Mouse (Mus musculus) forebrain, postnatal 0 days (tissue): ENCODE results near the gene Taf6. TPM values are rescaled to one million over a fixed set of nuclear protein-coding genes. Genes with fewer than 3 reads are reported as not detected.

Experiments used
- ATAC-seq: fragments of 200-750 bp; cut with Nextera tagmentation; 2 replicates; pipeline ENCODE4 v1.8.0; 2017; ENCODE audit warnings: mild to moderate bottlenecking, moderate library complexity
- DNase-seq: peaks from one replicate; pipeline ENCODE4 v3.0.0-alpha.2; 2015
- H3K27ac ChIP-seq: fragments of 300-500 bp; sonication (generic); 2 replicates; pipeline ENCODE4 v1.5.1; 2014; ENCODE audit warnings: low read depth, mild to moderate bottlenecking, antibody characterized with exemption, low read length, moderate library complexity, mixed read lengths
- H3K27me3 ChIP-seq: fragments of 300-500 bp; sonication (generic); 2 replicates; pipeline ENCODE4 v1.6.1; 2014; ENCODE audit warnings: mild to moderate bottlenecking, low read length, mixed read lengths; ENCODE audit not compliant: insufficient read depth
- H3K36me3 ChIP-seq: fragments of 300-500 bp; sonication (generic); 2 replicates; pipeline ENCODE4 v1.6.1; 2014; ENCODE audit warnings: mild to moderate bottlenecking, moderate library complexity; ENCODE audit not compliant: insufficient read depth
- H3K4me1 ChIP-seq: fragments of 300-500 bp; sonication (generic); 2 replicates; pipeline ENCODE4 v1.6.1; 2014; ENCODE audit warnings: antibody characterized with exemption; ENCODE audit not compliant: insufficient read depth
- H3K4me2 ChIP-seq: fragments of 300-500 bp; sonication (generic); 2 replicates; pipeline ENCODE4 v1.6.1; 2014; ENCODE audit warnings: low read depth, mild to moderate bottlenecking, moderate library complexity
- H3K4me3 ChIP-seq: fragments of 300-500 bp; sonication (generic); 2 replicates; pipeline ENCODE4 v1.5.1; 2014; ENCODE audit warnings: low read depth, low read length, mixed read lengths
- H3K9ac ChIP-seq: fragments of 300-500 bp; sonication (generic); 2 replicates; pipeline ENCODE4 v1.6.1; 2014; ENCODE audit warnings: mild to moderate bottlenecking
- H3K9me3 ChIP-seq: fragments of 300-500 bp; sonication (generic); 2 replicates; pipeline ENCODE4 v1.6.1; 2016; ENCODE audit warnings: low read length
- CTCF ChIP-seq: sonication (generic); IDR thresholded peaks from 2 replicates; pipeline ENCODE4 v1.5.1; 2016; ENCODE audit warnings: antibody characterized with exemption, control low read depth, low read depth
- WGBS: fragments of 180-500 bp; shearing (Covaris S2); extraction: QIAGEN DNeasy Blood & Tissue Kit; methylation state at CpG from one replicate; pipeline ENCODE4 v1.1.7; 2014; 5-methylcytosine and 5-hydroxymethylcytosine counted together
- microRNA counts: library from miRNA; unstranded; fragments of <30 nt; microRNA quantifications from one replicate; lab custom pipeline; 2015
- microRNA-seq, 2 experiments: library from miRNA; unstranded; fragments of <30 nt; microRNA quantifications; one replicate each; pipeline ENCODE4; 2016
- polyA plus RNA-seq: library from polyadenylated mRNA; unstranded; fragments of >200 nt; fragmentation: Nextera tagmentation; extraction: Ambion mirVana; gene quantifications from 2 replicates; pipeline ENCODE4 v1.2.1, GENCODE M21; 2015
- total RNA-seq: library from RNA; depleted of rRNA; stranded (reverse); fragments of >200 nt; gene quantifications from 2 replicates; pipeline ENCODE4 v1.2.3, GENCODE M21; 2014; rRNA removed

Gene Taf6
- total and polyA plus RNA-seq, 2 experiments from 2014 or later, result 47.6 to 49.8 TPM

- ATAC-seq, result no peak
- Histone ChIP-seq H3K9ac (no peak overlapping the region), H3K4me3 (no peak overlapping the region), H3K9me3 (no peaks in the 10 kb centered on the region), H3K36me3 (peaks cover 41% of the 10 kb centered on the region), H3K4me2 (no peak overlapping the region), H3K4me1 (no peaks in the 10 kb centered on the region), H3K27me3 (no peaks in the 10 kb centered on the region), H3K27ac (no peak overlapping the region)
- 88% methylated on average over 4 of the region's 4 CpGs for WGBS
- no peak for TF ChIP-seq CTCF
- DNase-seq, result no peak
These were observed 50.0 kb downstream of the Taf6 start for GRCm38 (mm10) chr5:138137257-138137656.

DNA sequence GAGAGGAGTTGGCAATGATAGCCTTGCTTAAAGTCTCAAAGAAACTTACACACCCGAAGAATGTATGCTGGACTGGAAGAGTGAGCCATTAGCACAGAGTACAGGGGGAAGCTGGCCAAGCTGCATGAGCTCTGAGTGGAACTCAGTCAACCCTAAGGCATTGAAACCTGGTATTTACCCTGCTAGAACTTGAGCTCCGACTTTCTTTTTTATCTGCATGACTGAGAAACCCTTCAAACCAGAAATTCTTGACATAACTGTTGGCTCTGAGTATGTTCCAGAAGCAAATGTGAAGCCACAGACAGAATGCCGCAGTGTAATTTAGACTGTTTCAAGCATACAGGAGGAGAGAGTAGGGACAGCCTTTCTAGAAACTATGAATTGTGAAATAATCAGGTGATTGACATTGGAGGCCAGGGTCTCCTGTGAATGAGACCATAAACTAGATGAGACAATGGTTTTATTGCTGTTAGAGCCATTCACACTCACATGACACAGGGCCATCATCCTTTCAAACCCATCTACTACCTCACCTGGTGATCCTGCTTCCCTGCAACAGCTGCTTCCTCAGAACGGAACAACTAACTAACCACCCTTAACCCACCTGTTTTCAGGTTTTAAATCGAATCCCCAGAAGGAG lies 54.7 kb downstream of the Taf6 start:
- H3K4me1 ChIP-seq, result no peaks in the 10 kb centered on the region
- H3K4me2 ChIP-seq, result no peak overlapping the region
- TF ChIP-seq CTCF, result no peak
- H3K4me3 ChIP-seq, result no peak overlapping the region
- ATAC-seq (no peak), DNase-seq (no peak)
- H3K36me3 ChIP-seq, result peaks cover 75% of the 10 kb centered on the region
- WGBS, result 92% methylated on average over 5 of the region's 5 CpGs
- no peak overlapping the region for H3K27ac ChIP-seq
- H3K9ac ChIP-seq, result no peak overlapping the region
- H3K27me3 ChIP-seq, result no peaks in the 10 kb centered on the region
- H3K9me3 ChIP-seq, result no peaks in the 10 kb centered on the region

MicroRNA genes within 50 kb of the gene (microRNA counts, 519-probe panel; counts per million panel counts)
- microRNA mmu-miR-106b (lab: Ali Mortazavi, UCI) (5,308 counts per million, percentile 71 among the panel's probes with 10 or more counts), microRNA mmu-miR-25 (lab: Ali Mortazavi, UCI) (6,718 counts per million, percentile 88 among the panel's probes with 10 or more counts), microRNA mmu-miR-93 (lab: Ali Mortazavi, UCI) (5,388 counts per million, percentile 72 among the panel's probes with 10 or more counts)

Small RNA genes lying within 50 kb of the gene (microRNA-seq; reads per million reads assigned to microRNA genes)
- gene Mir106b (5,311 to 7,704 reads per million in 2 experiments), gene Mir25 (427 to 463 reads per million in 2 experiments), gene Mir93 (4,842 to 5,419 reads per million in 2 experiments)

Other genes with a start within 250 kb of the Taf6 start
- 0.77 and 0.95 TPM in 2 replicates for gene Gjc3, start 224.4 kb downstream of the Taf6 start, total RNA-seq
- 0.26 and 0.64 TPM in 2 replicates for gene Gjc3, start 224.4 kb downstream of the Taf6 start, polyA plus RNA-seq
- 0.62 TPM in 1 of 2 replicates, not detected in the other for gene Azgp1, start 205.9 kb downstream of the Taf6 start, total RNA-seq
- gene Azgp1, start 205.9 kb downstream of the Taf6 start, polyA plus RNA-seq, result not detected in 2 replicates
- gene Smok3a, start 166.2 kb downstream of the Taf6 start, total RNA-seq, result not detected in 2 replicates
- gene Smok3a, start 166.2 kb downstream of the Taf6 start, polyA plus RNA-seq, result not detected in 2 replicates
- not detected in 2 replicates for gene Smok3b, start 166.0 kb downstream of the Taf6 start, total RNA-seq
- not detected in 2 replicates for gene Smok3b, start 166.0 kb downstream of the Taf6 start, polyA plus RNA-seq
- not detected in 2 replicates for gene Smok3c, start 134.3 kb downstream of the Taf6 start, total RNA-seq
- not detected in 2 replicates for gene Smok3c, start 134.3 kb downstream of the Taf6 start, polyA plus RNA-seq
- 45.3 and 59.6 TPM in 2 replicates for gene Zkscan1, start 102.4 kb downstream of the Taf6 start, total RNA-seq
- gene Zkscan1, start 102.4 kb downstream of the Taf6 start, polyA plus RNA-seq, result 8.4 and 11.2 TPM in 2 replicates
- gene Zscan21, start 70.5 kb downstream of the Taf6 start, total RNA-seq, result 27.9 and 32.9 TPM in 2 replicates
- 60.4 TPM in 2 replicates for gene Zscan21, start 70.5 kb downstream of the Taf6 start, polyA plus RNA-seq
- gene Zfp113, start 31.7 kb downstream of the Taf6 start, total RNA-seq, result 13.6 and 13.8 TPM in 2 replicates
- 6.0 and 10.7 TPM in 2 replicates for gene Zfp113, start 31.7 kb downstream of the Taf6 start, polyA plus RNA-seq
- 47.0 and 51.7 TPM in 2 replicates for gene Cops6, start 26.4 kb downstream of the Taf6 start, total RNA-seq
- 255 and 265 TPM in 2 replicates for gene Cops6, start 26.4 kb downstream of the Taf6 start, polyA plus RNA-seq
- 56.8 and 57.0 TPM in 2 replicates for gene Ap4m1, start 15.4 kb downstream of the Taf6 start, total RNA-seq
- gene Ap4m1, start 15.4 kb downstream of the Taf6 start, polyA plus RNA-seq, result 11.1 and 16.4 TPM in 2 replicates
- 57.9 and 62.4 TPM in 2 replicates for gene Mcm7, start 15.0 kb downstream of the Taf6 start, total RNA-seq
- 64.9 and 69.9 TPM in 2 replicates for gene Mcm7, start 15.0 kb downstream of the Taf6 start, polyA plus RNA-seq
- gene Cnpy4, start within 50 bp of the Taf6 start, total RNA-seq, result 14.2 and 18.0 TPM in 2 replicates
- gene Cnpy4, start within 50 bp of the Taf6 start, polyA plus RNA-seq, result 18.8 and 18.9 TPM in 2 replicates
- 9.7 and 9.9 TPM in 2 replicates for gene Mblac1, start 6.9 kb upstream of the Taf6 start, total RNA-seq
- gene Mblac1, start 6.9 kb upstream of the Taf6 start, polyA plus RNA-seq, result 10.1 and 11.0 TPM in 2 replicates
- not detected in 2 replicates for gene Nxpe5, start 38.4 kb upstream of the Taf6 start, total RNA-seq
- gene Nxpe5, start 38.4 kb upstream of the Taf6 start, polyA plus RNA-seq, result not detected in 2 replicates
- gene Lamtor4, start 68.0 kb upstream of the Taf6 start, total RNA-seq, result 57.2 and 91.8 TPM in 2 replicates
- 90.9 and 112 TPM in 2 replicates for gene Lamtor4, start 68.0 kb upstream of the Taf6 start, polyA plus RNA-seq
- 59.6 and 61.3 TPM in 2 replicates for gene BC037034, start 76.6 kb upstream of the Taf6 start, total RNA-seq
- gene BC037034, start 76.6 kb upstream of the Taf6 start, polyA plus RNA-seq, result 14.2 and 16.1 TPM in 2 replicates
- 0.23 and 0.57 TPM in 2 replicates for gene Gal3st4, start 85.4 kb upstream of the Taf6 start, total RNA-seq
- gene Gal3st4, start 85.4 kb upstream of the Taf6 start, polyA plus RNA-seq, result 1.1 and 1.5 TPM in 2 replicates
- 0.31 and 0.33 TPM in 2 replicates for gene Gm43720, start 92.5 kb upstream of the Taf6 start, total RNA-seq
- gene Gm43720, start 92.5 kb upstream of the Taf6 start, polyA plus RNA-seq, result 0.04 TPM in 1 of 2 replicates, not detected in the other
- 145 and 170 TPM in 2 replicates for gene Gpc2, start 92.6 kb upstream of the Taf6 start, total RNA-seq
- 54.2 and 62.0 TPM in 2 replicates for gene Gpc2, start 92.6 kb upstream of the Taf6 start, polyA plus RNA-seq
- gene Stag3, start 92.8 kb upstream of the Taf6 start, total RNA-seq, result 12.0 and 16.9 TPM in 2 replicates
- 4.1 and 5.5 TPM in 2 replicates for gene Stag3, start 92.8 kb upstream of the Taf6 start, polyA plus RNA-seq
- gene Pvrig, start 154.5 kb upstream of the Taf6 start, total RNA-seq, result not detected in 2 replicates
- gene Pvrig, start 154.5 kb upstream of the Taf6 start, polyA plus RNA-seq, result not detected in 2 replicates